Mouse (Mus musculus) stomach, postnatal 0 days (tissue): ENCODE results near the gene Igll1. TPM values are rescaled to one million over a fixed set of nuclear protein-coding genes. Genes with fewer than 3 reads are reported as not detected.
A peak's percentile ranks its signal among the peaks of the same experiment; 100 is the strongest.

ENCODE experiments used
- ATAC-seq: fragments of 200-750 bp; cut with Nextera tagmentation; 2 replicates; pipeline ENCODE4 v1.8.0; 2017; ENCODE audit not compliant: low FRiP score, low TSS enrichment
- DNase-seq: peaks from one replicate; pipeline ENCODE4 v3.0.0-alpha.2; 2016; ENCODE audit warnings: low spot score
- H3K27ac ChIP-seq: fragments of 300-500 bp; sonication (generic); replicated peaks from 2 replicates; pipeline ENCODE4 v1.5.1; 2014; ENCODE audit warnings: mild to moderate bottlenecking, control low read depth
- H3K27me3 ChIP-seq: fragments of 300-500 bp; sonication (generic); 2 replicates; pipeline ENCODE4 v1.6.1; 2014; ENCODE audit warnings: low read length; ENCODE audit not compliant: control insufficient read depth, insufficient read depth
- H3K36me3 ChIP-seq: fragments of 300-500 bp; sonication (generic); 2 replicates; pipeline ENCODE4 v1.6.1; 2014; ENCODE audit warnings: low read length, mixed read lengths; ENCODE audit not compliant: control insufficient read depth, insufficient read depth
- H3K4me1 ChIP-seq: fragments of 300-500 bp; sonication (generic); replicated peaks from 2 replicates; pipeline ENCODE4 v1.6.1; 2014; ENCODE audit warnings: antibody characterized with exemption; ENCODE audit not compliant: control insufficient read depth, insufficient read depth
- H3K4me2 ChIP-seq: fragments of 300-500 bp; sonication (generic); replicated peaks from 2 replicates; pipeline ENCODE4 v1.6.1; 2014; ENCODE audit warnings: low read depth, mild to moderate bottlenecking, control low read depth, moderate library complexity
- H3K4me3 ChIP-seq: fragments of 300-500 bp; sonication (generic); 2 replicates; pipeline ENCODE4 v1.5.1; 2014; ENCODE audit warnings: low read depth, low read length, control low read depth
- H3K9ac ChIP-seq: fragments of 300-500 bp; sonication (generic); 2 replicates; pipeline ENCODE4 v1.6.1; 2014; ENCODE audit warnings: mild to moderate bottlenecking, low read length, control low read depth, mixed read lengths
- H3K9me3 ChIP-seq: fragments of 300-500 bp; sonication (generic); 2 replicates; pipeline ENCODE4 v1.6.1; 2016; ENCODE audit warnings: low read length; ENCODE audit not compliant: control insufficient read depth
- CTCF ChIP-seq: IDR thresholded peaks from 2 replicates; pipeline ENCODE4 v1.5.1; 2016; ENCODE audit warnings: antibody characterized with exemption, low read depth, mild to moderate bottlenecking, moderate library complexity
- EP300 ChIP-seq: optimal IDR thresholded peaks from 2 replicates; pipeline ENCODE3; 2016; ENCODE audit warnings: antibody characterized with exemption
- WGBS: fragments of 180-500 bp; shearing (Covaris S2); extraction: QIAGEN DNeasy Blood & Tissue Kit; methylation state at CpG from one replicate; pipeline ENCODE4 v1.1.7; 2014; 5-methylcytosine and 5-hydroxymethylcytosine counted together
- polyA plus RNA-seq: library from polyadenylated mRNA; unstranded; fragments of >200 nt; fragmentation: Nextera tagmentation; extraction: Ambion mirVana; gene quantifications from 2 replicates; pipeline ENCODE4 v1.2.1, GENCODE M21; 2015

Igll1 gene
- polyA plus RNA-seq, 1 experiment from 2014 or later: not detected

DNA sequence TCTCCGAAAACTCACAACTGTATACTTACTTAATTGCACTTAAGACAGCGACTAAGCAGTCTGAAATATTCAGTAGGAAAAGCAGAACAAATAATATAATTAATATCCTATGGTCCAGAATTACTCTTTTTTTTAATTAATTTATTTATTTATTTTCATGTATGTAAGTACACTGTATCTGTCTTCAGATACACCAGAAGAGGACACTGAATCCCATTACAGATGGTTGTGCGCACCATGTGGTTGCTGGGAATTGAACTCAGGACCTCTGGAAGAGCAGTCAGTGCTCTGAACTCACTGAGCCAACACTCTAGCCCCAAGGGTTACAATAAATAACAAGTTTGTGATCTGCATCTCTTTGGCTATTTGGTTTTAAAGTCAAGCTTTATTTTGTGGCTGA is 34.1 kb downstream of the Igll1 start:
- no peaks in the 10 kb centered on the region for H3K4me1 ChIP-seq
- ATAC-seq (no peak; the same call in 1 of the 2 replicates), DNase-seq (no peak)
- no peaks in the 10 kb centered on the region for H3K36me3 ChIP-seq
- H3K4me2 ChIP-seq: no peak overlapping the region
- H3K4me3 ChIP-seq: no peak overlapping the region
- no peaks in the 10 kb centered on the region for H3K27me3 ChIP-seq
- WGBS: 88% methylated on average over 3 of the region's 3 CpGs
- H3K9ac ChIP-seq: no peak overlapping the region
- TF ChIP-seq CTCF (no peak), EP300 (no peak)
- H3K9me3 ChIP-seq: no peaks in the 10 kb centered on the region
- H3K27ac ChIP-seq: no peak overlapping the region

DNA sequence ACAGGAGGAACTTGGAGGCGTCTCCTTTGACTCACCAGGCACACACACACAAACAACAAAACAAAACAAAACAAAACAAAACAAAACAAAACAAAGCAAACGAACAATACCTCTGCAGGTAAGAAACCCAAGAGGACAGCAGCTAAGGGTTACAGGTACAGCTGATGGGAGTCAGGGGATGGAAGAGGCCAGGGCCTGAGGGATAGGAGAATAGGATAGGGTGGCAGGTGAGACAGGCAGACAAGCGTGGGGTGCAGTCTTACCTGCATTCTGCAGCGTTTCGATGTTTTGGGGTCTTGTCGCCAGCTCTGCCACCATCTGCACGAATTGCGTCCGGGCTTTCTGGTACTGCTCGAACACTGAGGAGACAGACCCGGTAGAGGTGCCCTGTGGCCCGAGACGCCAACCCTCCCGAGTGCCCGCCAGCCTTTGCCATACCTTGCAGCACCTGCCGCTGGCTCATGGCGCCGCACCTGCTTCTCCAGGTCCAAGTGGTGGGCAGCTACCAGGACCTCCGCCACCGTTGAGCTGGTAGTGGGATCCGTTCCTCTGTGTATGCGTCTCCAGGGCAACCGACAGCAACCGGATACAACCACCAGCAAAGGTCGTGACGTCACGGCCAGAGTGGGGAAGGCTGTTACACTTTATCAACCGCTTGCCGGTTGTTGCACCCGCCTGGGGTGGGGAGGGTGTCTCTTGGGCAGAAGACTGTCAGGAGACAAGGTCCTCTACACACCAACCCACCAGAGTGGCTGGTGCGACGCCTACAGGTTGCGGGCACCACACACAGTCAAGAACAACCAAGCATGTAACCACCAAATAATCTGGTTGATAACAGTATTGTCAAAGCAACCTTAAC is 34.8 kb downstream of the Igll1 start, which contains the start of gene Spag6l:
Spag6l (minus strand) TSS at position 700 of the 859 bp plus-strand sequence.
- Histone ChIP-seq H3K4me2 (peak within 1 kb of the TSS; percentile 79), H3K36me3 (no peaks in the 10 kb centered on the region), H3K4me1 (no peaks in the 10 kb centered on the region), H3K27ac (no peak within 1 kb of the TSS), H3K4me3 (peak within 1 kb of the TSS; percentile 33), H3K27me3 (no peaks in the 10 kb centered on the region), H3K9me3 (no peaks in the 10 kb centered on the region), H3K9ac (peak within 1 kb of the TSS; percentile 8; the same call in 1 of the 2 replicates)
- ATAC-seq (peak; percentile 88), DNase-seq (peak; percentile 66)
- 7% methylated on average over 33 of the region's 33 CpGs for WGBS
- TF ChIP-seq EP300 (no peak), CTCF (peak; percentile 59)

DNA sequence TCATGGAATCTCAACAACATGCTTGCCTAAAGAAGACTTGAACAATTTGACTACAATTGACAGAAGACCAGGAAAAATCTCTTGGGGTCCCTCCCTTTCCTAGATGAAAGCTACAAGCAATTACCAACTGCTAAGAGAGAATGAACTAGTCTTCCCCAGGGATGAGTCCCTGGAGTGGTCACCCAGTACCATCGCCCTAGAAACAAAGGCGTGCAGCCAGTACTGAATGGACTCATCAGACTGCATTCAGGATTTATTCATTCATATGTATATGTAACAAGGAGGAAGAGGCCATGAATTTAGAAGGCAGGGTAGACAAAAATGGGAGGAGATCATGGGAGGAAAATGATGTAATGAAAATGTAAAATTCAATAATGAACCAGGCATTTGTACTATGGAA is 37.6 kb downstream of the Igll1 start:
- no peak overlapping the region for H3K9ac ChIP-seq
- H3K4me3 ChIP-seq: no peak overlapping the region
- H3K9me3 ChIP-seq: no peaks in the 10 kb centered on the region
- TF ChIP-seq CTCF: no peak
- TF ChIP-seq EP300: no peak
- no peak overlapping the region for H3K27ac ChIP-seq
- H3K4me1 ChIP-seq: no peaks in the 10 kb centered on the region
- H3K4me2 ChIP-seq: no peak overlapping the region
- ATAC-seq (no peak), DNase-seq (no peak)
- 91% methylated on average over 2 of the region's 2 CpGs for whole genome bisulfite sequencing
- H3K27me3 ChIP-seq: no peaks in the 10 kb centered on the region
- no peaks in the 10 kb centered on the region for H3K36me3 ChIP-seq

DNA sequence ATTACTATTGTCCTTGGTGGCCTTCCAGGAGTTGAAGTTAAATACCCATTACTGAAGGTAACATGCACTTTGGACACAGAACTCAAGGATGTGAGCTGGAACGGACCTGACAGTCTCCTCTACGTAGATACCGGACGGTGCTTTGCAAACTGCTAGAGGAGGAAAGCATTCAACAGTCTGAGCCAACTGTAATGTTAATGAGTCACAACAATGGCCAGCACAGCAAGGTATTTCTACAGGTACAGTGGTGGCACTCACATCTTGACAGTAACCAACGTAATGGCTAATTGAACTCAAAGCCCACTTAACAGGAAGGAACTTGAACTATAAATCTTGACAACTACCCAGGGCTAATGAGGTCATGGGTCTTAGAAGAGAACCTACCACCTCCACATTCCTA is 38.3 kb downstream of the Igll1 start:
- no peak overlapping the region for H3K27ac ChIP-seq
- H3K36me3 ChIP-seq: no peaks in the 10 kb centered on the region
- no peak for ATAC-seq
- H3K4me2 ChIP-seq: no peak overlapping the region
- DNase-seq: no peak
- WGBS: 44% methylated on average over 5 of the region's 5 CpGs
- no peaks in the 10 kb centered on the region for H3K27me3 ChIP-seq
- H3K4me1 ChIP-seq: no peaks in the 10 kb centered on the region
- no peaks in the 10 kb centered on the region for H3K9me3 ChIP-seq
- no peak for TF ChIP-seq EP300
- no peak for TF ChIP-seq CTCF
- no peak overlapping the region for H3K4me3 ChIP-seq
- H3K9ac ChIP-seq: no peak overlapping the region

Other genes starting within 250 kb of the Igll1 start
- gene Olfr19, start 187.6 kb downstream of the Igll1 start, polyA plus RNA-seq: not detected in 2 replicates
- 0.17 and 0.45 TPM in 2 replicates for gene Spag6l, start 34.5 kb downstream of the Igll1 start, polyA plus RNA-seq
- gene Top3b, start 6.8 kb upstream of the Igll1 start, polyA plus RNA-seq: 29.4 and 33.6 TPM in 2 replicates
- 0.91 and 1.1 TPM in 2 replicates for gene Vpreb1, start 6.9 kb upstream of the Igll1 start, polyA plus RNA-seq
- 5.5 and 6.0 TPM in 2 replicates for gene Ppm1f, start 32.5 kb upstream of the Igll1 start, polyA plus RNA-seq
- gene Mapk1, start 119.4 kb upstream of the Igll1 start, polyA plus RNA-seq: 92.7 and 93.2 TPM in 2 replicates
- gene Ypel1, start 205.7 kb upstream of the Igll1 start, polyA plus RNA-seq: 5.9 and 6.2 TPM in 2 replicates
- 61.5 and 72.4 TPM in 2 replicates for gene Ppil2, start 247.3 kb upstream of the Igll1 start, polyA plus RNA-seq